Mouse (Mus musculus) mouse trophoblast stem cell (cell line): Measurements from ENCODE around the gene Sdc1.

ENCODE experiments used
- in situ Hi-C, 2 experiments: fragments of 300-500 bp; cut with MseI, MboI; formaldehyde crosslinking; loops; 2 replicates in 1 of 2; 3 replicates in 1 of 2; pipeline ENCODE4 v1.15.1; 2025

Sdc1 gene

DNA sequence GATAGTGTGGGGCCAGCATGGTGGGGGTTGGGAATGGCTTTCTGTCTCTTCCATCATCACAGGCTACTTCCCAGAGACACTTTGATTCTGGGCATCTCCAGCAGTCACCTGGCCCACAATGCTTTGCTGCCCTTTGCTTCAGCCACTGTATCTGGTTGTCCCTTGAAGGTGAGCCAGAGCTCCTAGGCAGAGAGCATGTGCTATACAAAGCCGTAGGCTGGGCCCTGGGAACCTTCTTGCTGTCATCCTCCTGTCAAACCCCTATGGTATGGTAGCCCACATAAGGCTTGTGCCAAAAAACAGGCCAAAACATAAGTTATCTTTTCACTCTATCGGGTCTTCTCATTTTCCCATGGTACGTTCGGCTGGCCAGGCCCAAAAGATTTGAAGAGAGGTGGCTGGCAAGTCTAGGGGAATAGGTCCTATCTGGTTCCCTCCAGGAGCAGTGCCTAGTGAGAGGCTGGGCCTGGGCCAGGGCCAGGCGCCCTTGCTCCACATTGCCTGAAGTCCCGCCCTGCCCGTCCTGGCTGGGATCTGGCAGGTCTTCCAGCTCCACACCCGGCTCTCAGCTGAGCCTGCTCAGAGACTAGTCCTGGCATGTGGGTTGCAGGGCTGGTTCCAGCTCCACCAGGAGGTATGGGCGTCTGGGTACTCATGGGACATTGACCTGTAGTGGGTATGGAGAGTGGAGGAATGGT lies 10.7 kb downstream of the Sdc1 start:
- in situ Hi-C loops = no loop called here

DNA sequence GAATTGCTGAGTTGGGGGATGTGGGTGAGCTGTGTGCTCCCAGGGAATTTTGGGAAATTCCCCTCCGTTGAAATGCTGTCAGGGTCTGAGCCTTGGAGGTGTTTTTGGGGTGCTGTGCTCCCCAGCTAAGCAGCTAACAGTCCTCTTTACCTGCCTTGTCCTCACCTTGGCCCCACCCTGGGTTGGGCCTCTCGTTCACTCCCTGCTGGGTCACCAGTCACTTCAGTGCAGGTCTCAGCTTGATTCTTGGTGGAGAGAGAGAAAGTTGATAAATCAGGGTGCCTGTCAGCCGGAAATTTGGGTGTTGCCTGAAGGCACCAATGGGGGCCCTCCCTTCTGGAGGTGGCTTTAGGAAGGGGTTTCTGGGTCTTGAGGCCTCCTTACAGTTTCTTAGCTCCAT lies 11.4 kb downstream of the Sdc1 start:
- in situ Hi-C loops = no loop called here

DNA sequence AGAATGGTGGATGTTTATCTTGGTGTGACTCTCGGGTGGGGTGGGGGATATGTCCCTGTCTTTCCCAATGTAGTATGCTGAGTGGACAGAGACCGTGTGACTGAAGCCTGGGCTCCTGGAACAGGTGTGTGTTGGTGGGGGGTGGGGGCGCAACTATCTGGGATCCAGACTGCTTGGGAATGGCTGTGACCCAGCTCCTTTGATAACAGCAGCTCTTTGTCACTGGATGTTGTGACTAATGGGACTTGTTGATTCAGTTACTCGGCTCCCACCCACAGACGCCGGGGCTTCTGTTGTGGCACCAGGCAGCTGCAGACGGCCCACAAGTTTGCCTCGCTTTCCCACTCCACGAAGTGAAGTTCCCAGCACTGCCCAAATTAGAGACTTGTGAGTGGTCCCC lies 13.1 kb downstream of the Sdc1 start:
- in situ Hi-C loops = no loop called here

DNA sequence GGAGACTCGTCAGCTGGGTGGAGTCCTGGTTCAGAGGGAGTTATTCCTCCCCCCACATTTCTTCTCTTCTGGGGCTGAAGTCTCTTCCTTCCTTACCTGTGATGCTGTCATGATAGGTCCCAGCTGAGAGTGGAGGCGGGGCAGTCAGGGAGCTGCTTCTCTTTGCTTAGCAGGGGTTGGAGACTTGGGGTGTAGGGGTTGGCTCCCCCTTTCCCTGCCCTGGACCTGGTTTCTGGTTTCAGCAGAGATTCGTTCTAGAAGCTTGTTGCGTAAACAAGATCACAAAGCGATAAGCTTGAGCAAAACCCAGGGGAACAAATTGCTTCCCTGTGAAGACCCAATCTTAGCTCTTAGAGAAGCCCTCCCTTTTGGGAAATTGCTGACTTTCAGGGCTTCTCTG lies 15.4 kb downstream of the Sdc1 start:
- in situ Hi-C loops = no loop called here

DNA sequence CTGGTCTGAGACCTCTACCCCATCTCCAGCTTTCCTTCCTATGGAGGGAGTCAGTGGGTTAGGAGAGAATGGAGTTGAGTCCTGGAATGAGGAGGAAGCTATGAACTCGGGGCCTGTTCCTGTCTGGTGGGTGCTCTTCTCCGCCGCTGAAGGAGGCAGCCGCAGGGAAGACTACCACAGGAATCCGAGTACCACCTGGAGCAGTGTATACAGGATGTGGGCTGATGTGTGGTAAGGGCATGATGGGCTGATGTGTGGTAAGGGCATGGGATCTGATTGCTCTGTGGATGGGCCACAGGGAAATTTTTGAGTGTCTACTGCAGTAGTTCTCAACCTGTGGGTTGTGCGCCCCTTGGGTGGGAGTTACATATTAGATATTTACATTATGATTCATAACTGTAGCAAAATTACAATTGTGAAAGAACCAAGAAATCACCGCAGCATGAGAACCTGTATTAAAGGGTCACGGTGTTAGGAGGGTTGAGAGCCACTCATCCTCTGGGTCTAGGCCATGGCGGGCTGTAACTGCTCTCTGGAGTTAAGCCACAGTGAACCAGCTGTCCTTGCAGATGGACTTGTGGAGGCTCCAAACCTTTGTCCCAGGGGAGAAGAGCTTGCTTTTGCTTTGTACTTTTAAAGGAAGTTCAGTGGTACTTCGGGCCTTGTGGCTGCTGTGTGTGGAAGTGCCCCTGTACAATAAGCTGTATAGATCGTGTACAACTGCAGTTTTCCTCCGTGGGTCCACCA lies 16.0 kb downstream of the Sdc1 start:
- in situ Hi-C loops = no loop called here

DNA sequence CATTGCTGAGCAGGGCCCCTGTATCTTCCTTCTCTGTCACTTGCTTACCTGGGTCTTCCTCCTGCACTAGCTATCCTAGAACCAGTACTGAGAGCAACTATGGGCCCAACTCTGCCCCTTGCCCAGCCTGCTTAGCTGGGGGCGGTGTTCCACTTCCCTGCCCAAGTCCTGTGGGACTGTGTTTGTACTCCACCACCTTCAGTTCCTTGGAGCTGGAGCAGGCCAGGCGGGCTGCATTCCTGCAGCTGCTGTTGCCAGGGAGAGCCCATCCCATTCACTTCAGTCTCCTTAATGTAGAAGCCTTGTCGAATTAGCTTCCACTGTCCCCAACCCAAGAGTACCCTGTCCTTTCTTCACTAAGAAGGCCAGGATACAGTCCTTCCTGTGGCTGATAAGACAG lies 17.3 kb downstream of the Sdc1 start:
- in situ Hi-C loops = no loop called here

DNA sequence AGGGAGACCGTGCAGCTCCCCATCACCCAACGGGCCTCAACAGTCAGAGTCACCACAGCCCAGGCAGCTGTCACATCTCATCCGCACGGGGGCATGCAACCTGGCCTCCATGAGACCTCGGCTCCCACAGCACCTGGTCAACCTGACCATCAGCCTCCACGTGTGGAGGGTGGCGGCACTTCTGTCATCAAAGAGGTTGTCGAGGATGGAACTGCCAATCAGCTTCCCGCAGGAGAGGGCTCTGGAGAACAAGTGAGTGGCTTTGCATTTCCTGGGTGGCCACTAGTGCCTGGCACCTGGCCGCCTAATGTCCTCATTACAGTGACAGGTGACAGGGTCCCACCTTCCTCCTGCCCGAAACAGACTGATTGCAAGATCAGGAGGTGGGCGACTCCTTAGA lies 19.5 kb downstream of the Sdc1 start:
- in situ Hi-C loops = no loop called here

DNA sequence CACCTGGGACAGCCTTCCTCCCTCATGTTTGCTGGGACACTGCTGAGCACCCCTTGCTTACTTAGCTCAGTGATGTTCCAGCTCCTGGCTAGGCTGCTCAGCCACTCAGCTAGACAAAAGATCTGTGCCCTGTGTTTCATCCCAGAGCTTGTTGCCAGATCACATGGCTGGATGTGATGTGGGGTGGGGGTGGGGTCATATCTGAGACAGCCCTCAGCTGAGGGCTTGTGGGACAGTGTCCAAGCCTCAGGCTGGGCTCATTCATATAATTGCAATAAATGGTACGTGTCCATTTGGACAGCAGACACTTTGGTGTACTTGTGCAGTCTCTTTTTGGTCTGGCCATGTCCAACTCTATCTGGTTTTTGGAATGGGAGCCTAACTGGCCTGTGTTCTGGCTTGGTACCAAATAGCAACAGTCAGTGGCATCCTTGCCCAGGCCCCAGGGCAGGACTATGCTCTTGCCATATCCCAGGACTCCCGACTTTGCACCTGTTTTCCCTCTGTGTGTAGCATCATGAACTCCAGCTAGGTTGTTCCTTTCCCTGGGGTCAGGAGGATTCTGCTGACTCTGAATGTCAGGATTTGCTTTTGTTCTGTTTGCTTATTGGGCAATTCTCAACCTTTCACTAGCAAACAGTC lies 22.4 kb downstream of the Sdc1 start:
- in situ Hi-C loops = no loop called here

DNA sequence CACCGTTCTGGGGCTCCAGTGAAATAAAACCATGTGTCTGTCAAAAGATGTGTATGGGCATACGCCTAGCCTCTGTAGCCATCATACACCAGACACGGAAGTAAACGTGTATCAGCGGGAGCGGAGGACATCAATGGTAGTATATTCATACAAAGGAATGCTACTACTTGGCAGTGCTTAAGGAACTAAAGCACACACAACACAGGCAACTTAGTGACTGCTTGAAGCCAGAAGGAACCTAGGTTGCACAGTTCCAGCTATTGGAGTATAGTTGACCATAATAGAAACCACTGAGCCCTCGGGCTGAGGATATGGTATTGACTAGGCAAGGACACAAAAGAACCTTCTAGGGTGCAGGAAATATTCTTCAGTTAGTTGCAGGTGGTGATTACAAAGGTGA lies 26.8 kb downstream of the Sdc1 start:
- in situ Hi-C loops = no loop called here

DNA sequence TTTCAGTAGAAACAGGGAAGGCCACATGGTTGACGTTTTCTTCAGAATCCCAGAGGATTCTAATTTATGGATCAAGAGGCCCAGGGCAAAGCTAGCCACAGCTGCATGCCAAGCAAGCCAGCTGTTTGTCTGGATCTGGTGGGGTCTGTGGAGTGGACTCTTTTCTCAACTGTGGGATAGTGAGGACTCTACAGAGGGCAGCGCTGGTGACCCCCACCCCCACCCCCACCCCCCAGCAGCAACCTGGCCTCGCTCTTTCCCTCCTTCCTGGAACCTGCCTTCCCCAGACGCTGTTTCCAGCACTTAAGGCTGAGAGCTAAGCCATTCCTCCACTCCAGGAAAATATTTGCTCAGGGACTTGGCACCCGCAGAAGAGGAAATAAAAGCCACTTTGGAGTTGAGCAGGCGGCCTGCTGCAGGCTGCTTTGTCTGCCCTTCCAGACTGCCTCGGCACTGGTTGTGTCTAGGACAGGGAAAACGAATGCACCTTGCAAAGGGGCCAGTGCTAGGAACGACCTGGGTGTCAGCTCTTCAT lies 27.4 kb downstream of the Sdc1 start:
- in situ Hi-C loops = no loop called here

DNA sequence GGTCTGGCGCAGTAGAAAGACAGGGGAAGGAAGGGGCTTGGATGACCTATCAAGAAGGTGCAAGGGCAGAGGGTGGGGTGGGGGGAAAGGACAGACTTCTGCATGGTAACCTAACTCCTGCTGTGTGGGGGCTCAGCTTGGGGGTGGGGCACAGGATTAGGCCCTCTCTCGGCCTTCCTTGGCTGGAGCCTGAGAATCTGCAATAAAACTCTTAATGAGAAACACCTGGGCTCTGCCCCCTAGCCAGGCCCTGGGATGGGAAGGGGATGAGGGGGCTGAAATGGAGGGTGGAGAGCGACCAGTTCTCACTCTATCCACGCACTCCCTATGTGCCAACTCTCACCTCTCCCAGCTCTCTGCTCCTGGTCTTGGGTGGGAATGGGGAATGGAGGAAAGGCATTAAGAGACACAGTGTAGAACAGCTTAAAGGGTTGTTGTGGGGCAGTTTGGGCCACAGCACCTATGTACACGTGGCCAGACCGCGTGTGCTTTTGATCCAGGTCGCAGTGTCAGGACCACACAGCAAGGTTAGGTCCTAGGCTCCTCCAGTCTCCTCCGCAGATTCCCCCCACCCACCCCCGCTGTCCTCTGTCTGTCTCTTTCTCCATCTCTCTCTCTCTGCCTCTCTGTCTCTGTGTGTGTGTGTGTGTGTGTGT lies 32.4 kb downstream of the Sdc1 start:
- in situ Hi-C loops = no loop called here

DNA sequence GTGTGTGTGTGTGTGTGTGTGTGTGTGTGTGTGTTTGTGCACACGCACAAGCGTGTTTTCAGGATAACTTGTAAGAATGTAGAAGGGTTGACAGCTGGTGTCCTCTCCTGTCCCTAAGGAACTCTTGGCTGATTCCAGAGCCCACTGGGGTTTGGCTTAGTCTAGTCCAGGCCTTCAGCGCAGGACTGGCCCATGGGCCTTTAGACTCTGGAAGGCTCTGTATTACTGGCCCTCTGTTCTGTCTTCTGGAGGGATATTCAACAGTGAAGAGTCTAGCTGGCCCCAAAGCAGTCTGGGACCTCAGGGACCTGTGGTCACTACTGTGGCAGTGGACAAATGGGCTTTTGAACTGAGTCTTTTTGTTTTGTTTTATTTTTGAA lies 32.9 kb downstream of the Sdc1 start:
- in situ Hi-C loops = no loop called here

DNA sequence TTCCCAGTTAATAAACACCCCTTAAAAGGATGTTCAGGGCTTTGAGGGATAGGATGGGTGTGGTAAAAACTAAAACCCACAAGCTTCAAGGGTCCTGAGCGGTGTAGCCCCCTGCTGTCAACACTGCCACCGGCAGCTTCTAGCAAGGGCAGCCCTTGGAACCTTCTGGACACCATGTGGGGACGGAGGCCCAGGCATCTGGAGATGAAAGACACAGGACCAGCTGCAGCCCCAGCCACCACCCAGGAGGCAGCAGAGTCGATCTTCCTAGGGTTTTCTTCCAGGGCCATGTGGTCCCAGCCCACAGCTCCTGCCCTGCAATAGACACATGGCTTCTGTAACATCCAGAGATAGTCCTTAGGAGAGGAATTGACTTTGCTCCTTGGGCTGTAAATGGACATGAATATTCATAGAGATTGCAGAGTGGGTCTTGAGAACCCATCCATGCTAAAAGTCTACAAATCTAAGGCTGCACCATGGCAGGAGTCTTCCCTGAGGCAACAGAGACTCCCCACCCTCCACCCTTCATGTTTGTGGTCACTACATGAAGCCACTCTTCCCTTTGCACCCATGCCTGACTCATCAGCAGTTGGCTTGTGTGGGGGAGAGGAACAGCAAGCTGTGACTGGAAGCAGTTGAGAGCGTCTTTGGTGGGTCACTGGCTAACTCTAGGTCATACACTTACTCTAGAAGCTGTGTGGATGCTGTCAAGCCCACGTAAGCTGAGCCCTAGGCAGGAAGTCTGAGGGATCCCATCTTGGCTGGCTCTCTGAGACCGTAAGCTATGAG lies 34.0 kb downstream of the Sdc1 start:
- in situ Hi-C loops = no loop called here

DNA sequence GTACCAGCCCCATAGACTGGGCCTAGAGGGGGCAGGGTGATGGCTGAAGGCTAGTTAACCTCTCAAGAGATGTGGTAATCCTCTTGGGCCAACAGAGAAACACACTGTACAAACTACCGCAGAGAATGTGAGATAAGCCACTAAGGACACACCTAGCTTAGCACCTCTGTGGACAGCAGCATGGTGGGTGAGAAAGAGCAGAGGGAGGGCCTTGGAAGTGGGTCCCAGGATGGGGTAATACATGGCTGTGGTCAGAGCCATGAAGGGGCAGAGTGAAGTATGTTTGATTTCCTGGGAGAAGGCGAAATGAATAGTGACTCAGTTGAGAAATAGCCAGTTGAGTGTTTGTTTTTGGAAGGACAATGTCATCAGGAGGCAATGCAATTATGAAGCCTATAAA lies 38.0 kb downstream of the Sdc1 start:
- in situ Hi-C loops = no loop called here

DNA sequence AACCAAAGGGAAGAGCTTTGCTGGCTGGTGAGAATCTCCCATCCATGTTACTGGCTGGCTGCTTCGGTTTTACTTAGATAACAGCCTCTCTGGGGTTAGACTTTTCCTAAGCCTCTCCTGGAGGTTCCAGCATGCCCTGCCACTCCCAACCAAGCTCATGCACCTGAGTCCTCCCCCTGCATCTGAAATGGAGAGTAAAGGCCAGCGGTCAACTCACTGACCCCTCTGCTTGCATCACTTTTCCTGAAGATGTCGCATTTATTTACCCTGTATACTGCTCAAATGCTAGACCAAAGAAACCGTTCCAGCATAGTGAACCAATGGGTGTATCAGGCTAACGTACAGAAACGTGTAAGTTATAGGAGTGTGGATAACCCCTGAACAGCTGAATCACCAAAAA lies 38.5 kb downstream of the Sdc1 start:
- in situ Hi-C loops = no loop called here

DNA sequence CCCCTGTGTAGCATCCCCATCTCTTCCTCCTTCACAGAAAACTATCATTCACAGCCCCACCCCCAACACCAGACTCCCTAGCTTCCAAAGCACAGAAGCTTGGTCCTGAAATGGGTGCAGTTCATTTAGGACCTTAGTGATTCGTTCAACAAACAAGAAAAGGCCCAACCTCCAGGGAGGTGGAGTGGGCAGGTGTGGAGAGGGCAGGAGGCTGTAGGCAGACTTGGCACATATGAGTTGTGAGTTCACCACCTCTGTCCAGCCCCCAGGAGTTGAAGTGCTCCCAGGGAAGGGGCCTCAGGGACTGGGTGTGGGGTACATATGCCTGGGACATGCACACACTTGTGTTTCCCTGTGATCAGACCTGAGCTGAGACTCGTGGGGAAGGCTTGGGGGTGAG lies 39.8 kb downstream of the Sdc1 start:
- in situ Hi-C loops = no loop called here

DNA sequence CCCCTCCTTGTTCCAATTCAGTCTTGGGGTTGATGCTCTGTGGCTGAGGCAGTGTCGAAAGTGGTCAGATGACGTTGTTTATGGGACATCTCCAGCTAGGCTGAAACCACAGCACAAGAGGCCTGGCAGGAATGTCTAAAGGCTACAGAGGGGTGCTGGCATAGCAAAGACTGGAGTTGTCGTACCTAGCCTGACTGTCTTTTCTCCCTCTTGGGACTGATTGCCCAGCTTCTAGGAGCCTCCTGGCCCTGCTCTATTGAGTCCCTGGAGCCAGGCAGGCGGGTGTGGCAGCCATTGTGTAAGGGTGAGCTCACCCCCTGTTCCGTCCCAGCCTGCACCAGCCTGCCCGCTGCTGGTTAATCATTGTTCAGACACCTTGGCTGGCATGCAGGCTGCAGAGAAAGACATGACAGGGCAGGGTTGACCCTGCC lies 40.3 kb downstream of the Sdc1 start:
- in situ Hi-C loops = no loop called here

DNA sequence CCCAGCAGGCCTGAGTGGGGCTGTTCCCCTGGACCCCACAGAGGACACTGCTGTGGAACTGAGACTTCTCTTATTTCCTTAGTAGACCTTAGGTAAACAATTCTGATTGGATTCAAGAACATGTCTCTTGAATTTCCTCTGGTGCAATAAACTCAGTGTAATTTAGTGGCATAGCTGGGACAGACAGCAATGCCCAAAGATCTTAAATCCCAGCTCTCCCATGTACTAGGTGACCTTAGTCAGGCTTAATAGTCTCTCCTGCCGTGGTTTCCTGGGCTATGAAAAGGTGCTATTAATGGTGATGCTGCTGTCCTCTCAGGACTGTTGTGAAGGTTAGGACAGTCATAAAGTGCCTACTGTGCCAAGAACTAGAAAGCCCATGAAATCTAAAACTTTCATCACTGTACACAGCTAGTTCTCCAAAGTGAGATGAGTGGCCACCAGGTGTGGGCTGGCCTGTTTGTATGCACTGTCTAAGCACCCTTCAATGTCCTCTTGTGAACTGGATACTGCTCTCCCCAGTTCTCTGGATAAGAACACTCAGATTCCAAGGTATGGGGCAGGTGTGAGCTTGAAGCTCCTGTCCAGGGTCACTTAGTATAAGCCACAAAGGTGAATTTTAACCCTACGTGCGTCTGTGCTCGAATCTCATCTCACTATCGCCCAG lies 40.9 kb downstream of the Sdc1 start:
- in situ Hi-C loops = no loop called here

DNA sequence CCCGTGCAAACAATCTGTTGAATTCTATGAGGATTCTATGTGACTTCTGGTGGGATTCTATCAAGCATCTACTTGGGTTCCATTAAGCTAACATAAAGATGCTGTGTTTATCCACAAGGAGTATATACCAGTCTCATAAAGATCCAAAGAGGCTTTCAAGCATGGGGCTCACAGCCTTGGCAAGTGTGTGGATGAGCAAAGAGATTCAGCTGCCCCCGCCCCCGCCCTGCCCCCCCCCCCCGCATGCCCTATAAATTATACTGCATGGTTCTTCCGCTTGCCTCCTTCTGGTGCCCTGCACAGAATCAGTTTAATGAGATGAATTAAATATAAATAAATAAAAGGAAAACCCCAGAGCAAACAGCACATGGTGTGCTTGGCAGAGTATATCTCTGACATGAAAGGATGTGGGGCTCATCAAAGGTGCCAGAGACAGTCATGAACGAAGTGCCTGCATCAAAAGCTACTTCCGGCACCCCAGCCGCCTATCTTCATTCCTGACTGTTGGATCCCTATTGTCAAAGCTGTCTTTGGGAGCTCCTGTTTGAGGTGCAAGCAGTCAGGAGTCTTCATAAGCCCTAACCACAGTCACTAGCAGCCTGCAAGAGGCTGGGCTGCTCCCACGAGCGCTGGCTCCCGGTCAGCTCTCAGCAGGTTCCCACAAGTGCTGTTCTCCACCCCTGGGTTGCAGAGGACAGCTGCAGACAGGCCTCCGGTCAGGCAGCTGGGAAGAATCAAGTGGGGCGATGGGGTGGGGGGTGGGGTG lies 46.5 kb downstream of the Sdc1 start:
- in situ Hi-C loops = no loop called here

DNA sequence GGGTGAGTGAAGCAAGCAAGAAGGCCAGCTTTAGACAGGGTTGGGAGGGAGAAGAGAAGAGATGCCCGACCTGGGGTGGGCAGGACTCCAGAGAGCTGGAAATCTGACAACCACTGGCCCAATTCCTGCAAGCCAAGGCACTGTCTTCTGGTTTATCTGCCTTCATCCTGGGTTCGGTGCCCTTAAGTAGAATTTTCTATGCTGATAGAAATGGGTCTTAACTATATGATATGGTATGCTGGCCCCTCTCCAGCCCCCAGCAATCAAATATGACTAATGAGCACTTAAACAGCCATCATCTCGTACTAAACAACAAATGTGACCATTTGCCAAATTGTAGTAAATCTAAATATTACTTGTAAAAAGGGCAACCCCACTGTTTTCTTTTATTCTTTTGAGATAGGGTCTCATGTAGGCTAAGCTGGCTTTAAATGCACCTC lies 47.1 kb downstream of the Sdc1 start:
- in situ Hi-C loops = no loop called here
